Mouse (Mus musculus): ENCODE data around the gene C1d.

GRCm38 (mm10) chr11:17232792-17233191 lies 24.6 kb upstream of the C1d start:
- TF ChIP-seq CTCF (IDR thresholded peaks at IDR 0.05; ENCODE audit: control insufficient read depth, insufficient read depth, insufficient read length) (no peak), USF1 (IDR thresholded peaks at IDR 0.05; ENCODE audit: low read depth) (no peak), MYOG (IDR thresholded peaks at IDR 0.05; ENCODE audit: control insufficient read depth, extremely low read depth, insufficient read length) (no peak), MAX (IDR thresholded peaks at IDR 0.05) (no peak)
